Mouse (Mus musculus) 3T3-L1 (cell line): ENCODE data around the gene Hoxd11.

Experiments used
- DNase-seq: peaks from one replicate; pipeline ENCODE4 v3.0.0-alpha.2; 2015; ENCODE audit warnings: low read depth, low spot score

The Hoxd11 gene

DNA sequence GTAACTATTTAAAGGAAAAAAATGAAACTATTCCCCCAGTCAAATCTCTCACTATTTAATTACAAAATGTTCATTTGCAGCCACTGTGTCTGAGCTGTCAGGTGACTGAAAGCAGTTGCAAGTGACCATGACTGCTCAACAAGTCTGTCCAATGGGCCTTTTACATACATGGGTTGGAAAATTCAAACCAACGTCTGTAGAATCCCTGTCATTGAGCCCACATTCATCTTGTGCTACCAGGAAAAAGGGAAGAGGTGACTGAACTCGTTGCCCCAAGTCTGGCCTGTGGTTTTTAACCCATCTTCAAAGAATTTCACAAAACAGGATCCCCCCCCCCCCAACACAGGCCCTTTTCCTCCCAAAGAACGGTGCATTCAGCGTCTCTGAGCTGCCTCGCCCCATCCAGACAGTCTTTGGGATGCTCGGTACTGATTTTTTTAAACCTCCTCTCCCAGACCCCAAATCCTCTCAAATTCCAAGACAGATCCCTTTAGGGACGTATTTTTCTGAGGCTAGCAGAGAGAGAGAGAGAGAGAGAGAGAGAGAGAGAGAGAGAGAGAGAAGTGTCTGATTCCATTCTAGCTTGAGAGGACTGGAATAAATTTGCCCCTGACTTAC is 16.6 kb downstream of the Hoxd11 start:
- no peak for DNase-seq

DNA sequence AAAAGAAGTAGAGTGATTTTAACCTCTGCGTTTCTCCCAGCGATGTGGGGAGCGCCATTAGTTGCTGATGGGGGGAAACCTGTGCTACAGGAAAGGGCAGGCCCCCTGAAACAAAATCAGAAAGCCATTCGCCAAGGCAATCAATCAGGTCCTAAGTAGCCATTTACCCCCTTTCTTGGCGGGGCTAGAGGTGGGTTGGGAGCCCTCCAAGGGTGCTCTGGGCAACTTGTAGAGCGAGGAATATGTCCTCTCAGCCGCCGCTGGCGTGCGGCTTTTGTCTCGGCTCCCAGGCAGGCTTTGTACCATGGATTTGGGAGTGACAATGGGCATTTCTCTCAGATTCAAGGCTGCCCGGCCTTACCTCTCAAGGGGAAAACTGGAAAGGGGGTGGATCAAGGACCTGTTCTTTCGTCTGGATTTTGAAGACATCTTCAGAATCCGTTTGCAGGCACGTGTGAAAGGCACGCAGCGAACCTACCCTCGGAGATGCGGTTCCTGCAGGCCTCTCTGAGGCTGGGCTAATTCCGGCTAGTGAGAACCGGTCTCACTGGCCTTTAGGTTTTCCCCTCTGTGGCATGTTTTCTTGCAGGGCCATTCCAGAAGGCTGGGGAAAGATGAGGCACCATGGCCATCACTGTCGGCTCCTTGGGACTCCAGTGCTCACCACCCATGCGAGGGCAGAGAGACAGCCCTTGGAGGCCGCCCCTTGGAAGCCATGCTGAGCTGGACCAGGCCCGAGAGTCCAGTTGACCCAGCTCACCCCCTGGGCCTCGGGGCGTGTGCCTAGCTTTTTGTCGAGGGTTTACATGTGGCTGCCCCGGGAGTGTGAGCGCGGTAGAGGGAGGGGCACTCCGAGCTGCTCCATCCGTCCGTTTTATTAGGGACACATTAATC is 17.3 kb downstream of the Hoxd11 start:
- no peak for DNase-seq

DNA sequence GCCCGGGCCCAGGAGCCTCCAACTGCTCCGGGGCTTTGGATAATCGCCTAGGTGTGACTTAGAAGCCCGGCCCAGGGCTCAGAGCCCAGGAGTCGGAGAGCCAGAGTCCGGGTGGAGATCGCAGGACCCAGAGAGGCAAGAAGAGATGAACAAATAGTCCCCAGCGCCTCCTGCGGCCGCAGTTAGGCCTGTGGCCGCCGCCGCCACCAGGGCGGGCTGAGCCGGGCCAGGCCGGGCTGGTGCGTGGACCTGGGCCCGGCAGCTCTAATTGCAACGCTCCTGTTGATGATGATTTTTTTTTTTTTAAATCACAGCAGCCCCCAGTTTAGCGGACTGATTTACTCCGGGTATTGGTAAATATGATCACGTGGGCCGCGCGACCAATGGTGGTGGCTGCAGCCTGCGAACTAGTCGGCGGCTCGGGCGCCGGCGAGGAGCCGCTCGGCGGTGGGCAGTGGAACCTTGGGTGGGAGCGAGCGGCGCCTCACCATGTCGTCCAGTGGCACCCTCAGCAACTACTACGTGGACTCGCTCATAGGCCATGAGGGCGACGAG is 18.3 kb downstream of the Hoxd11 start, which contains the start of gene Hoxd9:
Gene Hoxd9, plus strand, starts transcription at position 161 of the 555 bp plus-strand sequence.
- peak; percentile 61 for DNase-seq

DNA sequence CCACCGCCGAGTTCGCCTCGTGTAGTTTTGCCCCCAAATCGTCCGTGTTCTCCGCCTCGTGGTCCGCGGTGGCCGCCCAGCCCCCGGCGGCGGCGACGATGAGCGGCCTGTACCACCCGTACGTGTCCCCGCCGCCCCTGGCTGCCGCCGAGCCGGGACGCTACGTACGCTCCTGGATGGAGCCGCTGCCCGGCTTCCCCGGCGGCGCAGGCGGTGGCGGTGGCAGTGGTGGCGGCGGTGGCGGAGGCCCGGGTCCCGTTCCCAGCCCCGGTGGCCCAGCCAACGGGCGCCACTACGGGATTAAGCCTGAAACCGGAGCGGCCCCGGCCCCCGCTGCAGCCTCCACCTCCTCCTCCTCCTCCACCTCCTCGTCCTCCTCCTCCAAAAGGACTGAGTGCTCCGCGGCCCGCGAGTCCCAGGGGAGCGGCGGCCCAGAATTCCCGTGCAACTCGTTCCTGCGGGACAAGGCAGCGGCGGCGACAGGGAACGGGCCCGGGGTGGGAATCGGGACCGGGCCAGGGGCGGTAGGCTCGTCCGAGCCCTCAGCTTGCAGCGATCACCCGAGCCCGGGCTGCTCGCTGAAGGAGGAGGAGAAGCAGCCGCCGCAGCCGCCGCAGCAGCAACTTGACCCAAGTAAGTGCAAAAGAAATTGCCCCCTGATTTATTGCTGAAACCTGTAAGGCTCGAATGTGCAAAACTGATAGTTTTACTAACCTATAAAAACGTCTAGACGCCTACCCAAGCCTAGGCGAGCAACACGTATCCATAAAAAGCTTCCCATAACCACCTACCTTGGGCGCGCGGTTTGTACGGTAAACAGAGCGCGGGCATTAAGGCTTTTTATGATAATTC is 19.1 kb downstream of the Hoxd11 start:
- DNase-seq, result no peak

GRCm38 (mm10) chr2:74699053-74699430 is 19.7 kb downstream of the Hoxd11 start:
- no peak for DNase-seq

DNA sequence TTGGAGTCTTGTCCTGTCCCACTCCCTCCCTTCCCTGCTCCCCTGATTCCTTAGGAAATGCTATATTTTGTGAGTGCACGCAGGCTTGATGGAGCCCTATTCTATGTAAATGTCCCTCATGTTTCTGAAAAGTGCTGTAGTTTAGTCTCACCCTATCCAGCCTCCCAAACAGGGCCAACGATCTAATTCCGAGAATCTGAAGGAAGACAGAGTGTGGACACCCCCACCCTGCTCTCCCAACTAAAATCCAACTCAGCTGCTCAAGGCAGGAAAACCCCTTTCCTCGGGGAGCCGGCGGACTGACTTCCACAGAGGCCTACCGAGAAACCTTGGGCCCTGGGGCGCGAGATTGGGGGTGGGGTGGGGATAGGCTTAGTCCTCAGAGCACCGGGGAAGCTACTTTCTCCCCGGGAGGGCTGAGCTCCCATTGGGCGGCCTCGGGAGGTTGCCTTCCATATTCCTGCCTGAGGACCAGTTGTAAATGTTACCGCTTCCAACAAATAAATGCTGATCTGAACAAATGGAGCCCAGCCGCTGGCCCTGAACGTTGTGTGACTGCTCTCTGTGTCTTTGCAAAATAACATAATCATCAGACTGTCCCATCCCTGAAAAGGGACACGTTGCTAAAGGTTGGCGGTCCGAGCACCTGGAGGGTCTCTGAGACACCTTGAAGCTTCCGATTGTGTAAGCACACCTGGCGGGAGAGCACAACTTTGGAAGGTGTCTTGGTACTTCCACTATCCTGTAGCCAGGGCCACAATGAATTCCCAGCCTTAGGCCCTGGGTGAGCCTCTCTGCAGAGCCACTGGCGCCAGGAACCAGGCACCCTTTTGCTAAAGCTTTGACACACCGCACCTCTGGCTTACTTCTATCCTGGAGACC is 20.5 kb downstream of the Hoxd11 start:
- no peak for DNase-seq

DNA sequence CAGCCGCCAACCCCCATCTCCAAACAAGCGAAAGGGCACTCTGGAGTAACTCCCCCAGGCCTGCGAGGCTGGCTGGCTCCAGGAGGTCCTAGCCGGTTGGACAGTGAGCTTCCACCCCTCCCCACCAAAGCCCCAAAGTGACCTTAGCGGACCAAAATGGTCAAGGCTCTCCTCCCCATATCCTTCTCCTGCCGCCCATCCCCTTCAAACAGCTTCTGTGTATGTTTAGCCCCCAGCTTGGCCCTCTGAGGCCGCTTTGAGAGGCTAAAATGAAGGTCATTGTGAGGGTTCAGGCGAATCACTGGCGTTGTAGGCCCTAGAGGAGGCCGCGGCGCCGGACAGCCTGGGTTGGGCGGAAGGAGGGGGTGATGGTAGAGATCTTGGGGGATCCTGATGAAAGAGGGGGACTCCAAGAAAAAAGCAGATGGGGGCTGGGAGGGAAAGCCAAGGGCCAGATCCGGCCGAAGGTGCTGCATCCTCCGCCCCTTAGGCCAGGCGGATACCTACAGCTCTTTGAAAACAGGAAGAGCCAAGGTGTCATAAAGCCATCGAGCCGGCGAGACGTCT is 21.3 kb downstream of the Hoxd11 start:
- no peak for DNase-seq

DNA sequence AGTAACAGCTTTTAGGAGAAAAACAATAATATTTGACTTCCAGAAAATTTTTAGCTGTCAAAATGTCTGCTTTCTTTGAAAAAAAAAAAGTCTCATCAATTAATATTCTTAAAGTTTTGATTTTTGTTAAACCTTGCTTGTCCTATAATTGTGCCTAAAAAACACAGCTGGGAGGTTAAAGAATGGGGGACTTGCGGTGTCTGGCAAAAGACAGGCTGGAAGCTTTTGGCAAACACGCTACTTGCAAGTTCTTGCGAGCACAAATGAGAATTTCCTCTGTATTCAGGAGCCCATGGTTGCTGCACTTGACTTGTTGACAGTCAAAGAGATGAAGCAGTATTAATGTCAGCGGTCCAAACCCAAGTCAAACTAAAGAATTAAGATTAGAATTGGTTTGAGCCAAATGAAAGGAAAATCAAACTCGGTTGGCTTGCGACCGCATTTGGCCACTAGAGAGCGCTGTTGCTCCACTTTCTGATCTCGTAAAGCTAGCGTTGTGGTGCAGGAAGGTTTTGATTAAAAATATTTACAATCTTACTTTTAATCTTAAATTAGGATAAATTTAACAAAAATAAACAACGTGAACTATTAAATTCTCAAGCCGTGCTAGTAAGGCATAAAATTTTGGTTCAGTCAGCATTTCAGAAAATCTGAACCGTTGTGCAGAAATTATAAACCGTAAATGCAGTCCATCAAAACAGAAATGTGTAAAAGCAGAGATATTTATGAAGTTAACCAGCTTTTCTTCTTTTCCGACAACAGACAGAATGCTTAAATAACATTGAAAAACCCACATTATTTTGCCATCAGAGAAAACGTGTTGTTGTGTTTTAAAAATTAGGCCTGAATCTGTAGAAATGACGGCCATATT is 22.8 kb downstream of the Hoxd11 start:
- peak; percentile 87 for DNase-seq

DNA sequence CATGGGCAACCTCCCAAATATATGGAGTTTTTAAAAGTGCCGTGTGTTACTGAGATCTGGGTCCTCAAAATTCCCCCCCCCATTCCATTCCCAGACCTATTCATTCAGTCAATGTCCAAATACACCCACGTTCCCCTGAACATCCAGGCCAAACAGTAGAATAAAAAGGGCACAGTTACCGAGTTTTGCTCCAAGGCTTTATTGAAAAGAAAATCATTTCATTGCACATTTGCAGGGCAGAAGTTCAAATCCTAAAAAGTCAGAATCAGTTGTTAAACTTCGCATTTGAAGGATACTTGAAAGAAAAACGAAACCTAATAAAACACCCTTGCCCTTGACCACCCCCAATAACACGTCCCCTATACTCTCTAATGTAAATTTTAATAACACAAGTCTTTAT is 23.5 kb downstream of the Hoxd11 start:
- no peak for DNase-seq

DNA sequence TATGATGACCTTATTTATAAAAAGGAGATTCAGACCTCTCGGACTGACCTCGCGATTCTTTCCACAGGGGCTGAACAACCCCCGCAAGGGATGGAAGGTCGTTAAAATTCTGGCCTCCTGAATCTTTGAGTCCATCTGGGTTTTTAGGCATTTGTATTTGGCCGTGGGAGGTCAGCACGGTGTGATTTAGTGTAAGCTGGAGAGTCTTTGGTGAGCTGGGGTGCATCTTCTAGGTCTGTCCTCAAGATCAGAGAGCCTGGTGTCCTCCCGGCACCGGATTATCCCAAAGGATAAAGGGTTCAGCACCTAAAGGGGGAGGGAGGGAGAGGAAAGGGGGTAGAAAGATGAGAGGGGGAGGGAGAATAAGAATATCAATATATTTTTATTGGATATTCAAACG is 24.0 kb downstream of the Hoxd11 start:
- DNase-seq, result no peak

GRCm38 (mm10) chr2:74703720-74704392 is 24.5 kb downstream of the Hoxd11 start:
- DNase-seq, result no peak

- peak; percentile 71 for DNase-seq
These were observed 25.1 kb downstream of the Hoxd11 start, which contains the start of gene Hoxd8 for GRCm38 (mm10) chr2:74704393-74704998. Hoxd8 (plus strand) TSS chr2:74704615.

- DNase-seq, result peak; percentile 57
These were observed 25.7 kb downstream of the Hoxd11 start for GRCm38 (mm10) chr2:74704999-74705466.

DNA sequence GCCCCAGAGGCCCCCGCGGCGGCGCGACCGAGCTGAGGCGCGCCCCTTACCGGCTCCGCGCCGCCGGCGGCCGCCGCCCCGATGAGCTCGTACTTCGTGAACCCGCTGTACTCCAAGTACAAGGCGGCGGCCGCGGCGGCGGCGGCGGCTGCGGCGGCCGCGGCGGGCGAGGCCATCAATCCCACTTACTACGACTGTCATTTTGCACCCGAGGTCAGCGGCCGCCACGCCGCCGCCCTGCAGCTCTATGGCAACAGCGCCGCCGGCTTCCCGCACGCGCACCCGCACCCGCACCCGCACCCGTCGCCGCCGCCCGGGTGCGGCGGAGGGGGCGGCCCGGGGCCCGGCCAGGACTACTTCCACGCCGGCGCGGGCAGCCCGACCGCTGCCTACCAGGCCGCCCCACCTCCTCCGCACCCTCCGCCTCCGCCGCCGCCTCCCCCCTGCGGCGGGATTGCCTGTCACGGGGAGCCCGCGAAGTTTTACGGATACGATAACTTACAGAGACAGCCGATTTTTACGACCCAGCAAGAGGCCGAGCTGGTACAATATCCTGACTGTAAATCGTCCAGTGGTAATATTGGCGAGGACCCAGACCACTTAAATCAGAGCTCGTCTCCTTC is 26.2 kb downstream of the Hoxd11 start:
- peak; percentile 79 for DNase-seq

- DNase-seq, result no peak
These were observed 27.1 kb downstream of the Hoxd11 start for GRCm38 (mm10) chr2:74706393-74706960.

DNA sequence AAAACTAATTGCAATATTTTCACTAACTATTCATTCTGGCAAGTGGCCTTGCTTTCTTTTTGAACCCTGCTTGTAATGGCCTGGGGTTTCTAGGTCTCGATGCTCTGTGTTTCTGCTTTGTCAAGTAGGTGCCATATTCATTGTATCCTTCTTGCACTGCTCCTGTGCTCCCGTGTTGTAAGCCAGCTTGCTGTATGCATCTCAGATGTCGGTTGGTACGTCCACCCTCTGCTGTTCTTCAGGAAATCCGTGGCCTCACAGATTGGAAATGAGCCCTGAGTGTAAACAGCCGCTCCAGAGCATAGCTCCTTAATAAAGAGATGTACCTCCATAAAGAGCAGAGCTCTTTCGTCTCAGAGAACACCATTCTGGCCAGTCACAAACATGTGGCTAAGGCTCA is 28.2 kb downstream of the Hoxd11 start:
- DNase-seq, result no peak

DNA sequence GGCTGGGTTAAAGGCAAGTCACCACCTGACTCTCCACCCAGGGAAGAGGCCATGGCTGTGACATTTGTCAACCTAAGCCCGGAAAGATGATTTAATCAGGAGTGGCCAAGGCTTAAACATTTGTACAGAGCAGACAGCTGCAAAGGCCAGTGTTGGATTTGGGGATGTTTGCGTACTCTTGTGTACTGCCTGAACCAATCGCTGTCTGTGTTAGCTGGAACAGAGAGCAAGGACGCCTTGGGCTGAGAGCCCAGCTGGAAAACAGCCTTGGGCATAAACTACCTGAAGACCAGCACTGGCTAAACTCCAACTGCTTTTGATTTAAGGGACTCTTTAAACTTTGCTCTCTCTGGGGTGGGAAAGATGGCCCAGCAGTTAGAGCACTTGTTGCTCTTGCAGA is 29.3 kb downstream of the Hoxd11 start:
- no peak for DNase-seq
